Mouse (Mus musculus) CH12.LX (cell line): ENCODE data around the gene Fam124b. TPM values are rescaled to one million over a fixed set of nuclear protein-coding genes. Genes with fewer than 3 reads are reported as not detected.
A peak's percentile ranks its signal among the peaks of the same experiment; 100 is the strongest.

Source experiments
- DNase-seq: peaks from one replicate; pipeline ENCODE4 v3.0.0-alpha.2; 2013; ENCODE audit errors: extremely low read depth
- H3K27ac ChIP-seq: 2 replicates; pipeline ENCODE4 v1.5.1; 2012; ENCODE audit warnings: low read depth, mild to moderate bottlenecking, control low read depth, moderate library complexity; ENCODE audit not compliant: insufficient read depth
- H3K27me3 ChIP-seq: replicated peaks from 2 replicates; pipeline ENCODE3; 2012; ENCODE audit warnings: inconsistent platforms
- H3K36me3 ChIP-seq, 2 experiments: replicated peaks in 1 of 2; 2 replicates each; pipeline versions ENCODE3 to v1.6.1; 2012; ENCODE audit warnings: inconsistent platforms in 1 of 2, low read length in 1 of 2, mild to moderate bottlenecking in 1 of 2, mixed read lengths in 1 of 2, moderate library complexity in 1 of 2; ENCODE audit not compliant: control insufficient read depth in 1 of 2, insufficient read depth in 1 of 2
- H3K4me1 ChIP-seq, 2 experiments: 2 replicates each; pipeline ENCODE4 v1.6.1; 2012; ENCODE audit warnings: inconsistent platforms in 1 of 2, moderate library complexity in 1 of 2; ENCODE audit not compliant: insufficient read depth in 2 of 2, control insufficient read depth in 1 of 2
- H3K4me2 ChIP-seq: 2 replicates; pipeline ENCODE4 v1.6.1; 2012; ENCODE audit warnings: low read depth, mild to moderate bottlenecking, control low read depth; ENCODE audit not compliant: poor library complexity, insufficient read depth, severe bottlenecking
- H3K4me3 ChIP-seq, 3 experiments: fragments of 150-350 bp in 1 of 3; sonication (generic) in 1 of 3; replicated peaks in 1 of 3; 2 replicates each; pipeline versions ENCODE3 to v1.5.1; 2011 to 2012; ENCODE audit warnings: low read depth in 2 of 3, low read length in 2 of 3, mild to moderate bottlenecking in 2 of 3, moderate library complexity in 2 of 3, control low read depth in 1 of 3, improper control_type of control experiment in 1 of 3, inconsistent platforms in 1 of 3, mixed read lengths in 1 of 3; ENCODE audit not compliant: poor library complexity in 1 of 3
- H3K79me2 ChIP-seq: replicated peaks from 2 replicates; pipeline ENCODE4 v1.6.1; 2012; ENCODE audit warnings: mild to moderate bottlenecking, moderate library complexity; ENCODE audit not compliant: control insufficient read depth, poor library complexity, insufficient read depth, severe bottlenecking; ENCODE audit errors: extremely low read depth
- H3K9ac ChIP-seq: 2 replicates; pipeline ENCODE4 v1.6.1; 2012; ENCODE audit warnings: low read depth, mild to moderate bottlenecking, control low read depth, moderate library complexity; ENCODE audit not compliant: insufficient read depth
- H3K9me3 ChIP-seq: replicated peaks from 2 replicates; pipeline ENCODE3; 2012; ENCODE audit warnings: low read length, inconsistent platforms, mixed read lengths
- BHLHE40 ChIP-seq: IDR thresholded peaks from 2 replicates; pipeline ENCODE4 v1.6.1; 2011; ENCODE audit warnings: mild to moderate bottlenecking, low read depth, low read length, improper control_type of control experiment
- CHD2 ChIP-seq: IDR thresholded peaks from 2 replicates; pipeline ENCODE4 v1.6.1; 2011; ENCODE audit warnings: low read length, improper control_type of control experiment
- E2F4 ChIP-seq: IDR thresholded peaks from 2 replicates; pipeline ENCODE4 v1.6.1; 2011; ENCODE audit warnings: low read depth, low read length, improper control_type of control experiment; ENCODE audit not compliant: insufficient replicate concordance
- ETS1 ChIP-seq: conservative IDR thresholded peaks from 2 replicates; pipeline ENCODE4 v1.6.1; 2012; ENCODE audit warnings: low read depth, mild to moderate bottlenecking, inconsistent platforms, low read length, improper control_type of control experiment, moderate library complexity
- GABPA ChIP-seq: IDR thresholded peaks from 2 replicates; pipeline ENCODE4 v1.6.1; 2012; ENCODE audit warnings: low read depth, low read length, improper control_type of control experiment, inconsistent platforms; ENCODE audit not compliant: insufficient replicate concordance
- HCFC1 ChIP-seq: IDR thresholded peaks from 2 replicates; pipeline ENCODE4 v1.6.1; 2012; ENCODE audit warnings: low read depth, mild to moderate bottlenecking, inconsistent platforms, low read length, improper control_type of control experiment
- KAT2A ChIP-seq: IDR thresholded peaks from 2 replicates; pipeline ENCODE4 v1.6.1; 2012; ENCODE audit warnings: low read length, improper control_type of control experiment, inconsistent platforms; ENCODE audit not compliant: insufficient replicate concordance
- MAFK ChIP-seq: IDR thresholded peaks from 2 replicates; pipeline ENCODE4 v1.6.1; 2011; ENCODE audit warnings: low read length, improper control_type of control experiment; ENCODE audit not compliant: insufficient replicate concordance
- MXI1 ChIP-seq: IDR thresholded peaks from 2 replicates; pipeline ENCODE4 v1.6.1; 2011; ENCODE audit warnings: mild to moderate bottlenecking, low read depth, low read length, improper control_type of control experiment
- NELFE ChIP-seq: IDR thresholded peaks from 2 replicates; pipeline ENCODE4 v1.6.1; 2011; ENCODE audit warnings: low read depth, low read length, improper control_type of control experiment
- PAX5 ChIP-seq: IDR thresholded peaks from 2 replicates; pipeline ENCODE4 v1.6.1; 2012; ENCODE audit warnings: low read length, inconsistent platforms, mixed read lengths
- POLR2AphosphoS2 ChIP-seq: IDR thresholded peaks from 2 replicates; pipeline ENCODE4 v1.6.1; 2011; ENCODE audit warnings: low read depth, low read length, improper control_type of control experiment
- RAD21 ChIP-seq: IDR thresholded peaks from 2 replicates; pipeline ENCODE4 v1.6.1; 2011; ENCODE audit warnings: low read depth, mild to moderate bottlenecking, low read length, improper control_type of control experiment, moderate library complexity
- SMC3 ChIP-seq: IDR thresholded peaks from 2 replicates; pipeline ENCODE4 v1.6.1; 2011; ENCODE audit warnings: low read depth, low read length, improper control_type of control experiment
- TBP ChIP-seq: conservative IDR thresholded peaks from 2 replicates; pipeline ENCODE4 v1.6.1; 2011; ENCODE audit warnings: low read depth, low read length, improper control_type of control experiment
- TCF12 ChIP-seq: IDR thresholded peaks from 2 replicates; pipeline ENCODE4 v1.6.1; 2014; ENCODE audit warnings: low read depth, mild to moderate bottlenecking, inconsistent platforms, low read length, improper control_type of control experiment
- ZKSCAN1 ChIP-seq: IDR thresholded peaks from 2 replicates; pipeline ENCODE4 v1.6.1; 2012; ENCODE audit warnings: low read depth, inconsistent platforms, low read length, improper control_type of control experiment, borderline replicate concordance
- ZMIZ1 ChIP-seq: IDR thresholded peaks from 2 replicates; pipeline ENCODE4 v1.6.1; 2012; ENCODE audit warnings: low read depth, mild to moderate bottlenecking, inconsistent platforms, low read length, improper control_type of control experiment
- ZNF384 ChIP-seq: IDR thresholded peaks from 2 replicates; pipeline ENCODE4 v1.6.1; 2012; ENCODE audit warnings: low read depth, low read length, improper control_type of control experiment, inconsistent platforms
- dilution Hi-C: fragments of 300-500 bp; cut with MboI; formaldehyde crosslinking; loops from 2 replicates; pipeline ENCODE4 v1.14.3; 2020; ENCODE audit warnings: low sequenced_read_pairs; ENCODE audit not compliant: extremely low pct_unique_long_range_greater_than_20kb, extremely low pct_ligation_motif_present
- in situ Hi-C: fragments of 300-500 bp; cut with MboI; formaldehyde crosslinking; loops from 3 replicates; pipeline ENCODE4 v1.14.3; 2019; ENCODE audit warnings: low sequenced_read_pairs, low pct_ligation_motif_present, low pct_unique_long_range_greater_than_20kb, mixed read lengths
- polyA plus RNA-seq: library from polyadenylated mRNA; unstranded; fragments of >175 nt; gene quantifications from 2 replicates; pipeline ENCODE4 v1.2.1, GENCODE M21; 2012; ENCODE audit warnings: low read depth; ENCODE audit not compliant: insufficient read length
- total RNA-seq, 2 experiments: library from RNA; depleted of rRNA; stranded (reverse); fragments of 300-350 nt in 1 of 2; fragments of >200 nt in 1 of 2; gene quantifications; 2 replicates each; pipeline ENCODE4 v1.2.3; 2012 to 2014

The Fam124b gene
- total and polyA plus RNA-seq, 3 experiments, result 1.7 to 4.9 (median 3.4) TPM

GRCm38 (mm10) chr1:80241579-80241978 lies 23.3 kb upstream of the Fam124b start:
- Histone ChIP-seq H3K27ac (no peak overlapping the region), H3K4me2 (no peak overlapping the region), H3K79me2 (no peaks in the 10 kb centered on the region), H3K4me1 (peaks cover 0 to 7% of the 10 kb centered on the region in 2 experiments; a peak in 1 of 4 replicates), H3K4me3 (no peak overlapping the region), H3K36me3 (no peaks in the 10 kb centered on the region), H3K27me3 (no peaks in the 10 kb centered on the region), H3K9me3 (no peaks in the 10 kb centered on the region), H3K9ac (no peak overlapping the region)
- in situ Hi-C loops, result no loop called here
- no peak for DNase-seq
- TF ChIP-seq ZMIZ1 (no peak), SMC3 (no peak), HCFC1 (no peak), PAX5 (no peak), TBP (no peak), TCF12 (no peak)
- dilution Hi-C loops, result no loop called here

- no peak for DNase-seq
- in situ Hi-C loops, result no loop called here
Observed at GRCm38 (mm10) chr1:80240017-80240660, 21.9 kb upstream of the Fam124b start.

DNA sequence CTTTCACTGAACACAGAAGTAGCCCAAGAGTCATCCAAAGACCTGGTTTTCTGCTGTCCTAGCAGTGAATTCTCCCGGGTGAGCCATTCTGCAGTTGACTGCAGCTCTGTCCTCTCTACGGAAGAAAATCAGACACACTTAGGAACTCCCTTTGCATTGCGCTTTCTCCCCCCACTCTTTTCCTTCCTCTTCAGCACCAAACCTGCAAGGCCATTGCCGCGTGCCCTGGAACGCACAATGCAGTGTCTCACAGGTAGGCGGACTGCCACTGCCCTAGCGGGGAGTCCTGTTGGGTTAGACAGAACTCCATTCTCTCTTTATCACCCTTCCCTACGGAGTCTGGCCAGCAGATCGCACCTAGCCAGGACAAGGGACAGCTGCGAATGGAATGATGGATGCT lies 21.2 kb upstream of the Fam124b start:
- Histone ChIP-seq H3K79me2 (no peaks in the 10 kb centered on the region), H3K9me3 (no peaks in the 10 kb centered on the region), H3K27ac (no peak overlapping the region), H3K4me2 (no peak overlapping the region), H3K9ac (no peak overlapping the region), H3K27me3 (no peaks in the 10 kb centered on the region), H3K4me1 (peaks cover 0 to 7% of the 10 kb centered on the region in 2 experiments; a peak in 1 of 4 replicates), H3K36me3 (no peaks in the 10 kb centered on the region), H3K4me3 (no peak overlapping the region)
- no peak for DNase-seq
- in situ Hi-C loops, result no loop called here
- dilution Hi-C loops, result no loop called here
- TF ChIP-seq ZNF384, result no peak
- TF ChIP-seq E2F4, result no peak
- TF ChIP-seq CHD2, result no peak
- no peak for TF ChIP-seq KAT2A
- TF ChIP-seq BHLHE40, result no peak
- no peak for TF ChIP-seq POLR2AphosphoS2
- TF ChIP-seq ZKSCAN1, result no peak
- no peak for TF ChIP-seq MXI1
- TF ChIP-seq NELFE, result no peak
- TF ChIP-seq RAD21, result no peak
- no peak for TF ChIP-seq MAFK
- no peak for TF ChIP-seq GABPA
- no peak for TF ChIP-seq ETS1

More at GRCm38 (mm10) chr1:80240017-80240660, 21.9 kb upstream of the Fam124b start:
- H3K9me3 ChIP-seq, result no peaks in the 10 kb centered on the region
- H3K27ac ChIP-seq, result no peak overlapping the region
- no peak overlapping the region for H3K9ac ChIP-seq
- dilution Hi-C loops, result no loop called here
- peak; percentile 48; the same call in 1 of the 2 replicates for TF ChIP-seq ZNF384
- TF ChIP-seq ZKSCAN1, result no peak
- TF ChIP-seq, all 38 proteins: peak for 1
- Histone ChIP-seq H3K79me2 (no peaks in the 10 kb centered on the region), H3K4me3 (no peak overlapping the region), H3K4me2 (no peak overlapping the region), H3K27me3 (no peaks in the 10 kb centered on the region), H3K4me1 (peaks cover 0 to 7% of the 10 kb centered on the region in 2 experiments; a peak in 1 of 4 replicates), H3K36me3 (no peaks in the 10 kb centered on the region)
